Mouse (Mus musculus): ENCODE results near the gene Fgf23. TPM values are rescaled to one million over a fixed set of nuclear protein-coding genes. Genes with fewer than 3 reads are reported as not detected.

The Fgf23 gene
- not detected for polyA plus RNA-seq (2017; shearing (Covaris generic))

DNA sequence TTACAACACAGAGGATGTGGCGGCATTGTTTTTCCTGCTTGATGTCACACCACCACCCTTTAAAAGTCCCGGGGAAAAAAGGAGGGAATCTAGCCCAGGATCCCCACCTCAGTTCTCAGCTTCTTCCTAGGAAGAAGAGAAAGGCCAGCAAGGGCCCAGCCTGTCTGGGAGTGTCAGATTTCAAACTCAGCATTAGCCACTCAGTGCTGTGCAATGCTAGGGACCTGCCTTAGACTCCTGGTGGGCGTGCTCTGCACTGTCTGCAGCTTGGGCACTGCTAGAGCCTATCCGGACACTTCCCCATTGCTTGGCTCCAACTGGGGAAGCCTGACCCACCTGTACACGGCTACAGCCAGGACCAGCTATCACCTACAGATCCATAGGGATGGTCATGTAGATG, at the start of gene Fgf23:
Gene Fgf23 (plus strand): TSS at position 86 of the 400 bp plus-strand sequence.

DNA sequence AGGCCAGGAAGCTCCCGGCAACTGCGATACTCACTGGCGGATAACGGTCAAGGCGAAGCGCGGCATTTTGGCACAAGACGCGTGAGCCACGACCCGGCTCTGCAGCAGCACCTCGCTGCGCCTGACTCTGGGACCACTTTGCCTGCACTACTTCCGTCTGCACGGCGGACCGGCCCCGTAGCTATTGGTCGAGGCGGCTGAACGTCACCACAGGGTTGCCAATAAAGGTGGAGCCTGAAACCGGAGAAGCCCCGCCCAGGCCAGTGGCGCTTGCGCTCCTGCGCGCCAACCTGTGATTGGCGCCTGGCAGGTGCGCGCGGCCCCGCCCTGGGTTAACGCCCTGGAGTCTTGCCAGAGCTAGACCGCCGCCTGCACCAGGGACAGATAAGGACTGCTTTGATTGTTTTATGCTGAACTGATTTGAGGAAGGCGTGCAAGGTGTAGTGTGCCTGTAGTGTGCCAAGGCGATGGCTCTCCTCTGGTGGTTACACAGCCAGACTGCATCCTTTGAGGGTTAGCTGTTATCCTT, 36.8 kb downstream of the Fgf23 start, which contains the start of gene Tigar:
Gene Tigar (minus strand): TSS at position 156 of the 529 bp plus-strand sequence.

Other genes starting within 250 kb of the Fgf23 start
- gene Ndufa9, start 223.8 kb upstream of the Fgf23 start, polyA plus RNA-seq (2017; shearing (Covaris generic)) = 151 TPM
- not detected for gene Akap3, start 219.8 kb upstream of the Fgf23 start, polyA plus RNA-seq (2017; shearing (Covaris generic))
- gene Dyrk4, start 151.1 kb upstream of the Fgf23 start, polyA plus RNA-seq (2017; shearing (Covaris generic)) = 0.85 TPM
- gene Rad51ap1, start 133.3 kb upstream of the Fgf23 start, polyA plus RNA-seq (2017; shearing (Covaris generic)) = 3.4 TPM
- gene D6Wsu163e, start 132.9 kb upstream of the Fgf23 start, polyA plus RNA-seq (2017; shearing (Covaris generic)) = 10.0 TPM
- gene Fgf6, start 57.3 kb upstream of the Fgf23 start, polyA plus RNA-seq (2017; shearing (Covaris generic)) = not detected
- 6.1 TPM for gene Tigar, start 36.7 kb downstream of the Fgf23 start, polyA plus RNA-seq (2017; shearing (Covaris generic))
- gene Ccnd2, start 79.3 kb downstream of the Fgf23 start, polyA plus RNA-seq (2017; shearing (Covaris generic)) = 1,231 TPM

Data from CD4-positive, CD25-positive, alpha-beta regulatory T cell (primary cell).